Mouse (Mus musculus) intestine, embryonic 16.5 days (tissue): Measurements from ENCODE around the gene Cyb5b. TPM values are rescaled to one million over a fixed set of nuclear protein-coding genes. Genes with fewer than 3 reads are reported as not detected.

ENCODE experiments used
- ATAC-seq: fragments of 200-750 bp; cut with Nextera tagmentation; 2 replicates; pipeline ENCODE4 v1.8.0; 2017; ENCODE audit warnings: moderate TSS enrichment, moderate library complexity
- H3K27ac ChIP-seq: fragments of 300-500 bp; sonication (generic); 2 replicates; pipeline ENCODE4 v1.5.1; 2014; ENCODE audit warnings: mild to moderate bottlenecking, low read length
- H3K27me3 ChIP-seq: fragments of 300-500 bp; sonication (generic); replicated peaks from 2 replicates; pipeline ENCODE4 v1.6.1; 2014; ENCODE audit warnings: low read length, control low read depth, mixed read lengths; ENCODE audit not compliant: control insufficient read depth, insufficient read depth
- H3K36me3 ChIP-seq: fragments of 300-500 bp; sonication (generic); 2 replicates; pipeline ENCODE4 v1.6.1; 2014; ENCODE audit warnings: low read length, control low read depth; ENCODE audit not compliant: control insufficient read depth, insufficient read depth
- H3K4me1 ChIP-seq: fragments of 300-500 bp; sonication (generic); 2 replicates; pipeline ENCODE4 v1.6.1; 2014; ENCODE audit warnings: low read length, control low read depth, mixed read lengths; ENCODE audit not compliant: control insufficient read depth, insufficient read depth
- H3K4me2 ChIP-seq: fragments of 300-500 bp; sonication (generic); 2 replicates; pipeline ENCODE4 v1.6.1; 2014; ENCODE audit warnings: low read depth, low read length, control low read depth
- H3K4me3 ChIP-seq: fragments of 300-500 bp; sonication (generic); 2 replicates; pipeline ENCODE4 v1.5.1; 2014; ENCODE audit warnings: mild to moderate bottlenecking, low read length
- H3K9ac ChIP-seq: fragments of 300-500 bp; sonication (generic); 2 replicates; pipeline ENCODE4 v1.6.1; 2014; ENCODE audit warnings: low read depth, low read length
- H3K9me3 ChIP-seq: fragments of 300-500 bp; sonication (generic); 2 replicates; pipeline ENCODE4 v1.6.1; 2016; ENCODE audit warnings: low read length, control low read depth; ENCODE audit not compliant: control insufficient read depth
- WGBS: fragments of 180-500 bp; shearing (Covaris S2); extraction: QIAGEN DNeasy Blood & Tissue Kit; methylation state at CpG from one replicate; pipeline ENCODE4 v1.1.7; 2014; 5-methylcytosine and 5-hydroxymethylcytosine counted together
- polyA plus RNA-seq: library from polyadenylated mRNA; unstranded; fragments of >200 nt; fragmentation: Nextera tagmentation; extraction: Ambion mirVana; gene quantifications from 2 replicates; pipeline ENCODE4 v1.2.1, GENCODE M21; 2015

The Cyb5b gene
- polyA plus RNA-seq, 1 experiment from 2014 or later: 155 TPM

- 48% methylated on average over 13 of the region's 13 CpGs for WGBS
Measured at GRCm38 (mm10) chr8:107139704-107140470, 10.6 kb upstream of the Cyb5b start.

GRCm38 (mm10) chr8:107142539-107142938 is 7.9 kb upstream of the Cyb5b start:
- Histone ChIP-seq H3K27ac (peak overlapping the region; percentile 55), H3K27me3 (no peaks in the 10 kb centered on the region), H3K4me2 (no peak overlapping the region), H3K4me1 (peaks cover 23% of the 10 kb centered on the region), H3K9me3 (no peaks in the 10 kb centered on the region), H3K36me3 (no peaks in the 10 kb centered on the region), H3K4me3 (no peak overlapping the region), H3K9ac (no peak overlapping the region)
- peak; percentile 60 for ATAC-seq
- 60% methylated on average over 4 of the region's 4 CpGs for WGBS

More at GRCm38 (mm10) chr8:107139704-107140470, 10.6 kb upstream of the Cyb5b start:
- no peak overlapping the region for H3K4me3 ChIP-seq
- H3K4me2 ChIP-seq: no peak overlapping the region
- H3K36me3 ChIP-seq: no peaks in the 10 kb centered on the region
- H3K4me1 ChIP-seq: peaks cover 25% of the 10 kb centered on the region
- ATAC-seq: peak; percentile 88
- H3K27ac ChIP-seq: peak overlapping the region; percentile 76
- no peaks in the 10 kb centered on the region for H3K27me3 ChIP-seq
- no peaks in the 10 kb centered on the region for H3K9me3 ChIP-seq
- H3K9ac ChIP-seq: no peak overlapping the region

GRCm38 (mm10) chr8:107143501-107143900 is 6.9 kb upstream of the Cyb5b start:
- no peaks in the 10 kb centered on the region for H3K27me3 ChIP-seq
- no peaks in the 10 kb centered on the region for H3K9me3 ChIP-seq
- no peaks in the 10 kb centered on the region for H3K36me3 ChIP-seq
- ATAC-seq: no peak
- no peak overlapping the region for H3K4me3 ChIP-seq
- WGBS: 40% methylated on average over 4 of the region's 4 CpGs
- no peak overlapping the region for H3K9ac ChIP-seq
- no peak overlapping the region for H3K4me2 ChIP-seq
- peaks cover 23% of the 10 kb centered on the region for H3K4me1 ChIP-seq
- no peak overlapping the region for H3K27ac ChIP-seq

- H3K27me3 ChIP-seq: no peaks in the 10 kb centered on the region
- no peak overlapping the region for H3K27ac ChIP-seq
- peaks cover 13% of the 10 kb centered on the region; the same call in 1 of the 2 replicates for H3K4me1 ChIP-seq
- H3K9ac ChIP-seq: no peak overlapping the region
- no peaks in the 10 kb centered on the region for H3K9me3 ChIP-seq
- no peak overlapping the region for H3K4me3 ChIP-seq
- ATAC-seq: no peak
- no peak overlapping the region for H3K4me2 ChIP-seq
- no peaks in the 10 kb centered on the region for H3K36me3 ChIP-seq
Measured at GRCm38 (mm10) chr8:107146186-107146585, 4.3 kb upstream of the Cyb5b start.

- no peaks in the 10 kb centered on the region for H3K9me3 ChIP-seq
- no peak overlapping the region for H3K4me3 ChIP-seq
- no peak overlapping the region for H3K9ac ChIP-seq
- WGBS: 81% methylated on average over 5 of the region's 5 CpGs
- no peaks in the 10 kb centered on the region for H3K36me3 ChIP-seq
- no peak overlapping the region for H3K4me2 ChIP-seq
- 0 out of 2 replicates have a peak, but pooled peaks cover 10% of the 10 kb centered on the region for H3K4me1 ChIP-seq
- H3K27me3 ChIP-seq: no peaks in the 10 kb centered on the region
- ATAC-seq: no peak
- no peak overlapping the region for H3K27ac ChIP-seq
Measured at GRCm38 (mm10) chr8:107148802-107149201, 1.6 kb upstream of the Cyb5b start.

- Histone ChIP-seq H3K27ac (peak overlapping the region; percentile 76), H3K4me2 (peak overlapping the region; percentile 62), H3K4me3 (peak overlapping the region; percentile 94), H3K9ac (peak overlapping the region; percentile 94), H3K9me3 (no peaks in the 10 kb centered on the region), H3K36me3 (no peaks in the 10 kb centered on the region), H3K27me3 (no peaks in the 10 kb centered on the region), H3K4me1 (0 out of 2 replicates have a peak, but pooled peaks cover 10% of the 10 kb centered on the region)
- 24% methylated on average over 6 of the region's 6 CpGs for WGBS
- peak; percentile 51 for ATAC-seq
Measured at GRCm38 (mm10) chr8:107150057-107150403, 410 bp upstream of the Cyb5b start.

- ATAC-seq: 0 out of 2 replicates have a peak, but pooled peaks have one; percentile 31
- Histone ChIP-seq H3K9me3 (no peaks in the 10 kb centered on the region), H3K9ac (peak overlapping the region; percentile 94), H3K4me3 (peak overlapping the region; percentile 94), H3K27me3 (no peaks in the 10 kb centered on the region), H3K27ac (peak overlapping the region; percentile 76), H3K4me2 (peak overlapping the region; percentile 62), H3K4me1 (0 out of 2 replicates have a peak, but pooled peaks cover 10% of the 10 kb centered on the region), H3K36me3 (peaks cover 5% of the 10 kb centered on the region)
- 59% methylated on average over 7 of the region's 7 CpGs for WGBS
Measured at GRCm38 (mm10) chr8:107151212-107151920, 926 bp downstream of the Cyb5b start.

- no peaks in the 10 kb centered on the region for H3K9me3 ChIP-seq
- no peak overlapping the region for H3K4me2 ChIP-seq
- no peak overlapping the region for H3K9ac ChIP-seq
- H3K27ac ChIP-seq: no peak overlapping the region
- peaks cover 13% of the 10 kb centered on the region for H3K36me3 ChIP-seq
- no peak overlapping the region for H3K4me3 ChIP-seq
- H3K27me3 ChIP-seq: no peaks in the 10 kb centered on the region
- 0 out of 2 replicates have a peak, but pooled peaks cover 10% of the 10 kb centered on the region for H3K4me1 ChIP-seq
- no peak for ATAC-seq
- 89% methylated on average over 14 of the region's 14 CpGs for WGBS
Measured at GRCm38 (mm10) chr8:107153326-107154210, 3.1 kb downstream of the Cyb5b start.

- no peaks in the 10 kb centered on the region for H3K27me3 ChIP-seq
- no peak overlapping the region for H3K4me2 ChIP-seq
- H3K36me3 ChIP-seq: peaks cover 18% of the 10 kb centered on the region
- no peaks in the 10 kb centered on the region for H3K9me3 ChIP-seq
- H3K4me1 ChIP-seq: no peaks in the 10 kb centered on the region
- H3K9ac ChIP-seq: no peak overlapping the region
- ATAC-seq: no peak
- no peak overlapping the region for H3K4me3 ChIP-seq
- H3K27ac ChIP-seq: no peak overlapping the region
Measured at GRCm38 (mm10) chr8:107156816-107157215, 6.4 kb downstream of the Cyb5b start.
